ENCODE assay signal across 8 mouse cellular contexts in the genomic region with DNA sequence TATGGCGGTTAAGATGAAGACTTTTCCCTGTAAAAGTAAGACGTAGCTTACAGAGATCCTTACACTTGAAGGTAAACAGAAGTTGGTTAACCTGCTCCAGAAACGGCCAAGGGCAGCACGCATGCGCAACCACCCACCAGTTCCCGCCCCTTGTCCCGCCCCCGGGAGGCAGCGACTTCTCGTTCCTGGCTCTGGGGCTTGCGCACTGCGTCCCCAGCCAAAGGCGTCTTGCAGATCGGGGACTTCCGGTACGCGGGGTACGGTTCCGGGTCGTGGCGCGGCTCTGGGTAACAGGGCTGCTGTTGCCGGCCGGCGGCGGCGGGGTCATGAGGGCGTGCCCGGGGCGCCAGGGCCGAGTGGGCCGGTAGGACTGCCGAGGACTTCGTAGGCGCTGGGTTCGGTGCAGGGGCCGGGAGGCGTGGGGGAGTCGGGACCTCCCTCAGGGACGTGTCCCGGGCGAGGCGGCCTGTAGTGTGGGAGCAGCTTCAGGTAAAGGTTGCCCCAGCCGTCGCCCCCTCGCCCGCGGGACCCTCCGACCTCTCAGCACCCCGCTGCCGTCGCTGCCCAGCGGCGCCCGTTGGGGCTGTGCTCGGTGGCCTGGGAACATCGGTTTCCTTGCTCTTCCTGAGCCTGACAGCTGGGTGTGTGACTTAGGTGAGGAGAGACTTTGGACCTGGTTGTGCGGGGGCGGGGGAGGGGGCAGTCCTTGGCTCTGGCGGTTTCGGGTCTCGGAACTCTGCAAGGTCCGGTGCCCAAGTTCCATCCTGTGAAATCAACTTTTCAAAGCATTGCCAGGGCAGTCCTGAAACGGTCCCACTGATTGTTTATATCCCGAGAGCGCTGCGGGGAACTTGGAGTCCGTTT. TPM values are rescaled to one million over a fixed set of nuclear protein-coding genes. Genes with fewer than 3 reads are reported as not detected.
DNase-seq lines count a peak whose midpoint lies in the region; ATAC-seq lines count a peak whose summit lies in the region.

A gene (plus strand): TSS at position 171 of the 864 bp plus-strand sequence.

- peak within 1 kb of the TSS; percentile 75 for H3K9ac ChIP-seq in hindbrain, embryonic 11.5 days (ENCODE audit: low read depth, low read length)

- peak; percentile 98 for ATAC-seq in hindbrain, embryonic 11.5 days (ENCODE audit: low FRiP score)

- DNase-seq in Muller cell, postnatal 12 days (ENCODE audit: inconsistent ontology term): peak; percentile 97
- peak; percentile 98 for DNase-seq in cerebellum, adult 9-11 months
- DNase-seq in frontal cortex, adult 2 months (ENCODE audit: extremely low spot score in 1 of 2, low spot score in 1 of 2): peak; percentile 94 to 98
- peak; percentile 97 for DNase-seq in hindbrain, embryonic 11.5 days (ENCODE audit: low spot score)
- DNase-seq in layer of hippocampus, postnatal 10 days (ENCODE audit: low spot score in 2 of 2): peak; percentile 93 to 97
- DNase-seq in lung, postnatal 10 days: peak; percentile 99
- DNase-seq in ovary, postnatal 36 days (ENCODE audit: low spot score): peak; percentile 97
- DNase-seq in thymus, postnatal 25 days: peak; percentile 98

- under 1% methylated on average over 67 of the region's 68 CpGs for WGBS in hindbrain, embryonic 11.5 days

- H3K36me3 ChIP-seq in hindbrain, embryonic 11.5 days (ENCODE audit: control insufficient read depth, insufficient read depth, low read length): no peaks in the 10 kb centered on the region

- peak within 1 kb of the TSS; percentile 73 for H3K4me3 ChIP-seq in hindbrain, embryonic 11.5 days (ENCODE audit: low read depth, low read length)

- no peaks in the 10 kb centered on the region for H3K9me3 ChIP-seq in hindbrain, embryonic 11.5 days (ENCODE audit: control insufficient read depth, low read length)

- H3K4me2 ChIP-seq in hindbrain, embryonic 11.5 days (replicated peaks; ENCODE audit: low read depth, low read length): peak within 1 kb of the TSS; percentile 59

- H3K27ac ChIP-seq in hindbrain, embryonic 11.5 days (ENCODE audit: low read depth, low read length): no peak within 1 kb of the TSS

- no peaks in the 10 kb centered on the region; the same call in 1 of the 2 replicates for H3K4me1 ChIP-seq in hindbrain, embryonic 11.5 days (replicated peaks; ENCODE audit: control insufficient read depth, insufficient read depth, low read length)

- H3K27me3 ChIP-seq in hindbrain, embryonic 11.5 days (ENCODE audit: control insufficient read depth, insufficient read depth, low read length): no peaks in the 10 kb centered on the region

RNA-seq across cellular contexts. Expression of the gene that starts here (rescaled TPM):
- polyA plus RNA-seq in frontal cortex, adult 2 months (2012; rRNA removed): 54.8 and 58.1 TPM in 2 replicates
- 92.5 and 101 TPM in 2 replicates for polyA plus RNA-seq in hindbrain, embryonic 11.5 days (2014; fragmentation: Nextera tagmentation; extraction: Ambion mirVana)
- 10 to 100 TPM; 76.3 to 81.4 TPM for total RNA-seq in layer of hippocampus, postnatal 10 days (2021)
